Mouse (Mus musculus) brain, embryonic 14.5 days (tissue): ENCODE results near the gene Cntd1.

ENCODE experiments used
- CTCF ChIP-seq: fragments of 200-500 bp; IDR thresholded peaks from 2 replicates; pipeline ENCODE4 v1.5.1; 2012; ENCODE audit warnings: inconsistent platforms, mild to moderate bottlenecking, moderate library complexity, borderline replicate concordance; ENCODE audit not compliant: insufficient read depth, insufficient read length; ENCODE audit errors: extremely low read depth
- POLR2A ChIP-seq: fragments of 200-500 bp; IDR thresholded peaks from 2 replicates; pipeline ENCODE4 v1.6.1; 2012; ENCODE audit warnings: mild to moderate bottlenecking, inconsistent platforms, borderline replicate concordance; ENCODE audit not compliant: poor library complexity, insufficient read depth, insufficient read length, severe bottlenecking; ENCODE audit errors: extremely low read depth

DNA sequence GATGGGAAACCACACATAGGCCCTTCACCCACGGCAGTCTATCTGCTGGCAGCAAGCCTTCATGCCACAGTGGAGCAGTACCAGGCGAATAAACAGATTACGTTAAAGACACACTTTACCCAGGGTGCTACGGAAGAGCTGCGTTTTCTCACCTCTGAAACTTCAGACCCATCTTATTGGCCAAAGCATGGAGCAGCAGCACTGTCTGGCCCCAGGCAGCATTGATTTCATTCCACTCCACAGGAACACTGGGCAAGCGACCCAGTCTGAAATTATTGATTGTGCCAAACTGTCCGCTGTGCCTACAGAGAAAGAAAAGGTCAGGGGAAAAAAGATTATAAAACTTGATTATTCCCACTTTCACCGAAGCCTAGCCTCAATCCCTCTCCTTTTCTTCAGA lies 12.4 kb downstream of the Cntd1 start:
- no peak for TF ChIP-seq CTCF
- TF ChIP-seq POLR2A, result no peak
